Mouse (Mus musculus) kidney, adult 8-10 months (tissue): ENCODE measurements around the gene Nexn.
"Not testable (repeated sequence)": the region's sequence is repeated elsewhere in the genome, so short reads cannot be mapped to it uniquely, and the experiment has no call there.

ENCODE experiments used
- DNase-seq, 2 experiments: peaks; one replicate each; pipeline ENCODE4 v3.0.0; 2022

The Nexn gene

GRCm38 (mm10) chr3:152231333-152232100 lies 34.6 kb downstream of the Nexn start:
- DNase-seq = no peak

GRCm38 (mm10) chr3:152229271-152229670 lies 36.9 kb downstream of the Nexn start:
- DNase-seq = peak in 1 of 2 experiments; percentile 43

GRCm38 (mm10) chr3:152228843-152229242 lies 37.3 kb downstream of the Nexn start:
- DNase-seq = no peak

- DNase-seq = peak; percentile 19 to 35
Measured at GRCm38 (mm10) chr3:152225906-152226305, 40.2 kb downstream of the Nexn start.

- DNase-seq = no peak
Measured at GRCm38 (mm10) chr3:152224918-152225317, 41.2 kb downstream of the Nexn start.

GRCm38 (mm10) chr3:152213416-152213815 lies 52.7 kb downstream of the Nexn start:
- DNase-seq = no peak

- DNase-seq = no peak
Measured at GRCm38 (mm10) chr3:152211731-152212279, 54.3 kb downstream of the Nexn start.

- DNase-seq = peak; percentile 60 to 61
Measured at GRCm38 (mm10) chr3:152210728-152211391, 55.3 kb downstream of the Nexn start.

- peak; percentile 99 for DNase-seq
Measured at GRCm38 (mm10) chr3:152209967-152210634, 56.0 kb downstream of the Nexn start, which contains the start of the genes Dnajb4 and Fubp1. Gene Dnajb4, minus strand, starts transcription at chr3:152210302. Gene Fubp1, plus strand, starts transcription at chr3:152210422.

GRCm38 (mm10) chr3:152209177-152209966 lies 56.8 kb downstream of the Nexn start:
- peak in 1 of 2 experiments; percentile 45 for DNase-seq

GRCm38 (mm10) chr3:152208096-152208885 lies 57.9 kb downstream of the Nexn start:
- no peak for DNase-seq

GRCm38 (mm10) chr3:152207156-152207555 lies 59.0 kb downstream of the Nexn start:
- no peak for DNase-seq

- DNase-seq = no peak
Measured at GRCm38 (mm10) chr3:152204577-152204976, 61.6 kb downstream of the Nexn start.

GRCm38 (mm10) chr3:152203996-152204395 lies 62.2 kb downstream of the Nexn start:
- DNase-seq = no peak

GRCm38 (mm10) chr3:152203411-152203810 lies 62.7 kb downstream of the Nexn start:
- DNase-seq = no peak

GRCm38 (mm10) chr3:152202942-152203341 lies 63.2 kb downstream of the Nexn start:
- DNase-seq = no peak

GRCm38 (mm10) chr3:152201651-152202050 lies 64.5 kb downstream of the Nexn start:
- DNase-seq = no peak

- no peak for DNase-seq
Measured at GRCm38 (mm10) chr3:152201181-152201580, 65.0 kb downstream of the Nexn start.

- no peak for DNase-seq
Measured at GRCm38 (mm10) chr3:152199125-152199524, 67.0 kb downstream of the Nexn start.

- not testable (repeated sequence) for DNase-seq
Measured at GRCm38 (mm10) chr3:152197246-152197645, 68.9 kb downstream of the Nexn start.

- peak; percentile 90 to 91 for DNase-seq
Measured at GRCm38 (mm10) chr3:152193635-152194097, 72.5 kb downstream of the Nexn start.
